ENCODE assay signal across 25 mouse cellular contexts in the genomic region with DNA sequence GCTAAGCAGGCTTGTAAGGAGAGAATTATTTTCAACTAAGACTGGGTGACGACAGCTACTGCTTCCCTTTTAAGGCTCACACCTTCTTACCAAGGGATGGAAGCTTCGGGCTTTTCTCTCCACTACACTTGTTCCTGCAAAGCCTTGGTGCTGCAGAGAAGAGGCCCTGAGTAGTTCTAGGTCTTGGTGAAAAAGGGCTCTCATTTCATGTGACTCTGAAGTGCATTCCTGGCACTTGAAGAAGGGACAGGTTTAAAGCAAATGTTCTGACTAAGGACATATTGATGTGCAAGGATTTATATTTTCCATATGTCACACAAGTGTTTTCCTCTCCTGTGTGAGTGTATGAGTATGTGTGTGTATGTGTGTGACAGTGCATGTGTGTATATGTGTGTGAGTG.
"Had no signal": no experiment of that assay in that cellular context is flagged by ENCODE, and none has a peak within 500 bp of the region (broad histone marks: within the 10 kb centered on the region; RNA-seq: fewer than 3 reads in every experiment).

No protein-coding gene starts in this region.

- H3K4me1 ChIP-seq: limb, embryonic 10.5 days had no signal

- H3K9ac ChIP-seq: heart, embryonic 12.5 days; hindbrain, embryonic 12.5 days; hindbrain, embryonic 14.5 days; intestine, embryonic 15.5 days; limb, embryonic 12.5 days had no signal

- H3K27me3 ChIP-seq: heart, embryonic 12.5 days; hindbrain, embryonic 12.5 days; intestine, embryonic 15.5 days; limb, embryonic 12.5 days had no signal

- H3K4me2 ChIP-seq: heart, embryonic 12.5 days; hindbrain, embryonic 12.5 days; hindbrain, embryonic 14.5 days; intestine, embryonic 15.5 days; limb, embryonic 12.5 days had no signal

- H3K27ac ChIP-seq: gastrocnemius, adult 2 months; heart, embryonic 10.5 days; hindbrain, embryonic 10.5 days; hindbrain, embryonic 12.5 days; intestine, embryonic 15.5 days; layer of hippocampus, adult 2 months; left cerebral cortex, adult 2 months; limb, embryonic 10.5 days; limb, embryonic 12.5 days had no signal

- H3K36me3 ChIP-seq: heart, embryonic 10.5 days; heart, embryonic 12.5 days; hindbrain, embryonic 12.5 days; intestine, embryonic 15.5 days; limb, embryonic 10.5 days; limb, embryonic 12.5 days had no signal

- ATAC-seq: hindbrain, embryonic 16.5 days; inflammation-experienced regulatory T-cells, adult 6 months; intestine, embryonic 15.5 days; intestine, postnatal 0 days had no signal

- H3K9me3 ChIP-seq: heart, embryonic 10.5 days; heart, embryonic 12.5 days; hindbrain, embryonic 10.5 days; hindbrain, embryonic 12.5 days; intestine, embryonic 15.5 days; limb, embryonic 10.5 days; limb, embryonic 12.5 days had no signal

- H3K4me3 ChIP-seq: gastrocnemius, adult 2 months; heart, embryonic 10.5 days; heart, embryonic 12.5 days; hindbrain, embryonic 10.5 days; hindbrain, embryonic 12.5 days; intestine, embryonic 15.5 days; layer of hippocampus, adult 2 months; left cerebral cortex, adult 2 months; limb, embryonic 10.5 days; limb, embryonic 12.5 days had no signal

- DNase-seq: gastrocnemius, adult 2 months; gastrocnemius, postnatal 10 days; gastrocnemius, postnatal 25 days; heart, adult 18-20 months; heart, postnatal 10 days; heart, postnatal 4 days; kidney, adult 18-20 months; kidney, adult 8-10 months; kidney, postnatal 10 days; kidney, postnatal 25 days; kidney, postnatal 4 days; liver had no signal
